Mouse (Mus musculus): Measurements from ENCODE around the gene Ddx24.
"Not testable (repeated sequence)": the region's sequence is repeated elsewhere in the genome, so short reads cannot be mapped to it uniquely, and the experiment has no call there.

Ddx24 gene

GRCm38 (mm10) chr12:103425729-103426470 is at the start of gene Ddx24:
Gene Ddx24, minus strand, starts transcription at chr12:103425830.
- peak; percentile 100 for DNase-seq

DNA sequence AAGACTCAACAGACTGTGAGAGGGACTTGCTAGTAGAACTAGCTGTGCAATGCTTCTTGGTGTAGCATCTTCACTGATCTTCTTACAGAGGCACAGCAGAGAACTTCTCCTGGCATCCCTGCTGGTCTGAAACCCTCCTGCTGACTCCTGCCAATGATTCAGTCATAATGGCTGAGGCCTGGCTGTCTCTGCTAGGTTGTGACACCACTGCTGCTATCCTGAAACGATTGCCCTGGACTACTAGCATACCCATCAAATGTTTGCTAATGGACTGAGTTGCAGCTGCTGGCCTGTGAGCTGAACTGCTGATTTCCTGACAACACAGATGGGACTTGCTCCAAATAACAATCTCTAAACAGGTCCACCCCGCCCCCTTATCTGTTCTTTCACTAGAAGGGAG is 48.9 kb upstream of the Ddx24 start:
- DNase-seq = no peak

DNA sequence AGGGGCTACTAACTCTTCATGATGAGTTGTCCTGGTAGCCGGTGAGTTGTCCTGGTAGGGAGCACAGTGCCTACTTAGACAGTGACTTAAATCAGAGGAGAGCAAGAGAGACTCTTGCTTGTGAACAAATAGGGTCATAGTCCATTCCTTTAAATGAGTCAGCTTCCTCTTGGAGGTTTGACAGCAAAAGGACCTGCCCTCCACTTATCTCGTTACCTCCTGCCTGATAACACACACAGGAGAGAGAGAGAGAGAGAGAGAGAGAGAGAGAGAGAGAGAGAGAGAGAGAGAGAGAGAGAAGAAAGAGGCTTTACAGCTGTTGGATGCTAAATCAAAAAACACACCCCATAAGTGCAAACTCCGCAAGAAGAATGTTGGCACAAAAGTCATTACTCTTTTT is 31.5 kb upstream of the Ddx24 start, which contains the start of gene Ifi27l2b:
Ifi27l2b (minus strand) TSS at position 84 of the 400 bp plus-strand sequence.
- no peak for DNase-seq

GRCm38 (mm10) chr12:103456727-103457126 is 31.1 kb upstream of the Ddx24 start:
- DNase-seq = not testable (repeated sequence)

DNA sequence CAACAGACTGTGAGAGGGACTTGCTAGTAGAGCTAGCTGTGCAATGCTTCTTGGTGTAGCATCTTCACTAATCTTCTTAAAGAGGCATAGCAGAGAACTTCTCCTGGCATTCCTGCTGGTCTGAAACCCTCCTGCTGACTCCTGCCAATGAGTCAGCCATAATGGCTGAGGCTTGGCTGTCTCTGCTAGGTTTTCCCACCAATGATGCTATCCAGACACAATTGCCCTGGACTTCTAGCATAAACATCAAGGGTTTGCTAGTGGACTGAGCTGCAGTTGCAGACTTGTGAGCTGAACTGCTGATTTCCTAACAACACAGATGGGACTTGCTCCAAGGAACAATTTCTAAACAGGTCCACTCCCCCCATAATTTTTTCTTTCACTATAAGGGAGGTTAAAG is 27.7 kb upstream of the Ddx24 start:
- no peak for DNase-seq

- peak; percentile 0 for DNase-seq
Observed at GRCm38 (mm10) chr12:103445060-103445459, 19.4 kb upstream of the Ddx24 start.

DNA sequence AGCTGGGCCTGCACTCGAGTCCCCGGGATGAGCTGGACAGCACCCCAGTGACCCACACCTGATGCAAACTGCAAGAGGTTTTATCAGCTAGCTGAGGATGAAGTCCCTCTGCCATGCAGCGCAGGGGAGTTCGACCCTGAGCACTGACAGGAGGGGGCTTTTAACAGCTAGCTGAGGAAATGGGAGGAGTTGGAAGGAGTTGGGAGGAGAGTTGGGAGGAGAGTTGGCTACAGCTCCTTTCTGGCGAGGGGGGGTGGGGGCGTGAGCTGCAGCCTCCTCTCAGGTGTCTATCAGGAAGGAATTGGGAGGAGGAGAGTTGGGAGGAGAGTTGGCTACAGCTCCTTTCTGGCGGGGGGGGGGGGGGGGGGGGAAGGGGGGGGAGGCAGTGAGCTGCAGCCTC is 18.6 kb upstream of the Ddx24 start:
- peak; percentile 0 for DNase-seq

DNA sequence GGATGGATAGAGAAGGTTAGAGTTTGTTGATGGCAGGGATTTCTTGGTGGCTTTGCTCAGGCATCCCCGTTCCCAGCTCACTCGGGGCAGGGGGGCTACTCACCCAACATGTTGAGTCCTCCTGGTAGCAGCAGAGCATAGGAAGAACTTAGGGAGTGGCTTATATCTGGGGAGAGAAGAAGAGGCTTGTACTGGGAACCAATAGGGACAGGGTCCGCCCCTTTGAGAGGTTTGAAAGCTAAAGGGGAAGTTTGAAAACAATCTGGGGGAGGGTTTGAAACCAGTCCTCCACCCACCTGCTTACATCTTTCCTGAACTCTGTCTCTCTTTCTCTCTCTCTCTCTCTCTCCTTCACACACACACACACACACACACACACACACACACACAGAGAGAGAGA is 17.9 kb upstream of the Ddx24 start, which contains the start of gene Ifi27l2a:
Ifi27l2a (minus strand) TSS at position 157 of the 400 bp plus-strand sequence.
- peak; percentile 3 for DNase-seq

DNA sequence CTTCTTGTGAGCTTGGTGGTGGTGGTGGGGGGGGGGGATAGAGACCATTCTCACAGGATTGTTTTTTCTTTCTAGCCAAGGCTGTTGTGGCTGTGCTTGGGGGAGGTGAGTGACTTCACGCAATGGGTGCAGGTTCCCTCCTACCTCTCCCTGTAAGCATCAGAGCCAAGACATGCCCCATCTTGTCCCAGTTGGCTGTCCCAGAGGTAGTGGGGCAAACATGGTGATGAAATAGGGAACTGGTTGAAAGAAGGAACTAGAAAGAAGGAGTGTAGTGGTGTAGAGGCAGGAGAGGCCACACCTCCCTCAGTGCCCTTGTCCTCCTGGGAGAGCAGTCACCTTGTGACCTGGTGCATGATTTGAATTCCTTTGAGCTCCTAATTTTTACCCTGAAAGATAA is 12.0 kb upstream of the Ddx24 start:
- no peak for DNase-seq

DNA sequence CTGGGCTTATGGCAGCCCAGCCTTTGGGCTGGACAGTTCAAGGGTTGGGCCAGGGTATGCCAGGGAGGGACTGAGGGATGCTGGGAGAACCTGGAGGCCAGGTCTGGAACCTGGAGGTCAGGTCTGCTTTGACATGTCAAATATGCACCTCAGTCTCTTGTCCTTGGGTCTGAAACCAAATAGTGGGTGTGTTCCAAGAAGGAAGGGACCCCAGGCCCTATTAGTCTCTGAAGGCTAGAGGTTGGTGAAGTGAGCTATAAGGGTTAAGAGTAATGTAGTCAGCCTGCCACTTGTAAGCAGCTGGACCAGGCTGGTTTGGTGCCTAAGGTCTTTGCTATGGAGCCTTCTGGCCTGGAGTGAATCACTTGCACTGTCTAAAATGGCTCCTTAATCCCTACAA is 9.2 kb upstream of the Ddx24 start:
- no peak for DNase-seq

GRCm38 (mm10) chr12:103433986-103434731 is 8.5 kb upstream of the Ddx24 start, which contains the start of gene Ifi27:
Gene Ifi27, plus strand, starts transcription at chr12:103434211.
- DNase-seq = peak; percentile 93

- peak; percentile 32 for DNase-seq
Observed at GRCm38 (mm10) chr12:103433430-103433829, 7.8 kb upstream of the Ddx24 start.

- DNase-seq = no peak
Observed at GRCm38 (mm10) chr12:103426710-103427109, 1.1 kb upstream of the Ddx24 start.

GRCm38 (mm10) chr12:103425016-103425728 is 458 bp downstream of the Ddx24 start:
- DNase-seq = no peak

GRCm38 (mm10) chr12:103408144-103408543 is 17.5 kb downstream of the Ddx24 start:
- no peak for DNase-seq

- DNase-seq = no peak
Observed at GRCm38 (mm10) chr12:103407720-103408119, 17.9 kb downstream of the Ddx24 start, which contains the start of gene 9330161L09Rik. Gene 9330161L09Rik, minus strand, starts transcription at chr12:103407820.

- no peak for DNase-seq
Observed at GRCm38 (mm10) chr12:103404131-103404530, 21.5 kb downstream of the Ddx24 start.

DNA sequence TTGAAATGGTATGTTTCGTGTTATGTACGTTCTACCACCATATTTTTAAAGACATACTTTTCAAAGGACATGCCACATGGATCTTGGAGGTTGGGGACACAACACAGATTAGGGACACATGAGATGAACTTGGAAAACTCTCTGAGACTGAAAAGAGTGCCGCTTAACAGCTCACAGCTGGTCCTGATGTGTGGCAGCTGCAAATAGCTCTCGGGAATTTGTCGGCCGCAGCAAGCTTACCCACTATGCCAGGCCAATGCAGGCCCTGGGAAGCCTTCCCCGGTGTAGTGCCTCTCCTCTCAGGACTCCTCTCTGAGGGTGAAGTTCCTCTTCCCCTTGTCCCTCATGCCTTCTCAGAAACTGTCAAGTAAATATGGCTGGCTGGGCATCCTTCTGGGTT is 28.9 kb downstream of the Ddx24 start:
- no peak for DNase-seq

DNA sequence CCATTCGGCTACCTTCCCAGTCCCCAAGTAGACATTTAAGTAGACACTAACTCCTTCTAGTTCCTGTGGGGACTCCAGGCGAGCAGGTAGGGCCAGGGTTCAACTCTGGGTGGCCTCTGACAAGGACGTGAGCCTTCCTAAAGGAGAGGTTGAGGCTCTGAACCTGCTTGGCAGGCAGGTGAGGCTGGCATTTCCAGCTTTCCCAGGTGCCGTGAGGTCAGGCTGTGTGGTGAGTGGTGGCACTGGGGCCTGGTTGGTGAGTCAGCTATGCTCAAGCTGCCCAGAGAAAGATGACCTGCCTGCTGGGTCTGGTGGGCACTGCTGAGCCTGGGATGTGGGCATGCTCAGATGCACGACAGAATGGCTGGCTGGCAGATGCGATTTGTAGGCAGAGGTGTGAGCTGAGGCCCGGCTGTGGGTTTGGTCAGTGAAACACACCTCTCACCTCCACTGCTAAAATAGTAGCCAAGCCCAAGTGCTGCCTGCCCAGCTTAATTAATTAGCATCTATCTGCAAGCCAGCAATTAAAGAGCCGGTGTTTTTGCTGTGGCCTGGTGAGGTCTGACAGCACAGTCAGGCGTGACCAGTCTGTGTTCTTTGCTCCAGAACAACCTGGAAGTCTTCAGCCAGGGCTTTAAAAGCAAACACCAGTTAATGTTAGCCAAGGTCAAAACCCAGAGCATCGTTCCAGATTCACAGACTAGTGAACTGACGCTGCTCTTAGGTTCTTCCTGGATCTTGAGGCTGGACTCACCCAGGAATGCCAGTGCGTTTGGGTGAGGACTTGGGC is 29.9 kb downstream of the Ddx24 start:
- DNase-seq = peak; percentile 81

DNA sequence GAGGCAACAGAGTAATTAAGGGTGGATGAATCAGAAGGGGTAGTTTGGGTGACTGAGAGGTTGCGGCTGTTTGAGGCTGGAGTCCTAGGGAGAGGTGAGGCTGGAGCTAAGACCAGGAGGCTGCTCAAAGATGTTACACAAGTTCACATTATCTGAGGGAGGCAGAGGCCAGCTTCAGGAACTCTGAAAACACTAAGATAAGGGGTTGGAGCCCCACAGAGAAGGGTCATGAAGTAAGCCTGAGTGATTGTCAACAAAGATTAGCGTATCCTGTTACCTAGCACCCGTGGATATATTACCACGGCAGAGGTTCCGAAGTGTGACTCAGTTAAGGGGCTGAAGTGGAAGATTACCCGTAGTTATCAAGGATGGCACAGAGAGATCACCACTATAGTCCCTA is 32.1 kb downstream of the Ddx24 start:
- DNase-seq = no peak

- DNase-seq = no peak
Observed at GRCm38 (mm10) chr12:103391098-103391497, 34.5 kb downstream of the Ddx24 start.

DNA sequence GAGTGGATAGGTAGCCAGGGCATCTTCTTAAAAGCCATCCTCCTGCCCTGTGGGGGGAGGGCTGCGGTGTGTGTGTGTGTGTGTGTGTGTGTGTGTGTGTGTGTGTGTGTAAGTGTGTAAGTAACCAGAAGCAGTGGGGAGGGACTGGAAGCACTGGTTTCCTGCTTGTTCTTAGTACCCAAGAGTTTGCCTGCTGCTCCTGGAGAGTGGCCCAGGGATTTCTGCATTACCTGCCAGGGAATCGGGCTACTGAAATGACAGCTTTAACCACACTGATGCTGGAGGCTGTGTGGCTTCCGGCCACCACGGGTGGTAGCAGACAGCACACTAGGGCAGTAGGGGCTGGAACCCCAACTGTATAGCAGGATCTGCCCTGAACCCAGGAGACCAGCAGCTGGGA is 35.6 kb downstream of the Ddx24 start:
- no peak for DNase-seq

DNA sequence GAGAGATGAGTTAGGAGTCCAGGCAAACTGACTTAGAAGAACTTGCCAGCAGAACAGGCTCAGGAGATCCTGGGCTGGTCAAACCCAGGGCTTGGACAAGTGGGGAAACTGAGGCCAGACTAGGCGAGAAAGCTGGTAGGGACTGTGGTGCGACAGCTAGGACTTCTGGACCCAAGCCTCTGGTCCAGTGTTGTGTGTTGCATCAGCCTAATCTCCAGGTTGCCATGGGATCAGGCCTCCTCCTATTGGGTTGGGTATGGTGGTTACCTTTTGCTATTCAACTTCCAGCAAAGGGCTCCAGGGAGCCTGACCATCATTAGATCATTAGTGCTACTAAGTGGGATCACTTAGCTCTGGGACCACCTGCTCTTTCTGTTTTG is 36.3 kb downstream of the Ddx24 start:
- no peak for DNase-seq
